Mouse (Mus musculus): ENCODE results near the gene Ncapg. TPM values are rescaled to one million over a fixed set of nuclear protein-coding genes. Genes with fewer than 3 reads are reported as not detected.
A peak's percentile ranks its signal among the peaks of the same experiment; 100 is the strongest.
"Not testable (repeated sequence)": the region's sequence is repeated elsewhere in the genome, so short reads cannot be mapped to it uniquely, and the experiment has no call there.

The Ncapg gene
- total RNA-seq, 1 experiment, result 63.5 TPM

- TF ChIP-seq HCFC1 (IDR thresholded peaks at IDR 0.05; ENCODE audit: borderline replicate concordance, insufficient read depth, low read length) (no peak), CHD2 (IDR thresholded peaks at IDR 0.05; ENCODE audit: low read depth, low read length) (no peak), ZC3H11A (IDR thresholded peaks at IDR 0.05; ENCODE audit: borderline replicate concordance, low read depth, low read length) (no peak), MAFK (IDR thresholded peaks at IDR 0.05; ENCODE audit: insufficient read depth, low read depth, low read length) (no peak), ZNF384 (IDR thresholded peaks at IDR 0.05; ENCODE audit: low read depth, low read length) (no peak)
- H3K27ac ChIP-seq (ENCODE audit: insufficient read depth, low read depth, low read length, poor library complexity, severe bottlenecking), result no peak overlapping the region
- no peak for DNase-seq (ENCODE audit: low read depth, low spot score)
- no peak overlapping the region for H3K4me3 ChIP-seq (ENCODE audit: insufficient read depth in 1 of 2, low read depth in 1 of 2, low read length in 2 of 2, poor library complexity in 1 of 2, severe bottlenecking in 1 of 2)
- in situ Hi-C loops (cut with MboI; ENCODE audit: low sequenced_read_pairs in 2 of 2, unreplicated experiment in 2 of 2), result no loop called here
- 0 out of 2 replicates have a peak overlapping the region, but pooled peaks have one; percentile 51 for H3K9ac ChIP-seq (ENCODE audit: insufficient read depth, low read depth, low read length, poor library complexity, severe bottlenecking)
- H3K9me3 ChIP-seq (ENCODE audit: control insufficient read depth, insufficient read depth, low read depth, low read length), result no peaks in the 10 kb centered on the region
- H3K36me3 ChIP-seq (ENCODE audit: control insufficient read depth, insufficient read depth, low read length, poor library complexity, severe bottlenecking), result no peaks in the 10 kb centered on the region
- H3K4me1 ChIP-seq (ENCODE audit: control insufficient read depth in 2 of 2, insufficient read depth in 2 of 2, low read length in 2 of 2, poor library complexity in 1 of 2), result no peaks in the 10 kb centered on the region
These were observed 31.3 kb upstream of the Ncapg start for GRCm38 (mm10) chr5:45638378-45638777.

GRCm38 (mm10) chr5:45638806-45639714 is 30.7 kb upstream of the Ncapg start, which contains the start of gene Fam184b:
Fam184b (minus strand) TSS chr5:45639614.
- in situ Hi-C loops (cut with MboI; ENCODE audit: low sequenced_read_pairs in 2 of 2, unreplicated experiment in 2 of 2), result no loop called here
- H3K27ac ChIP-seq (ENCODE audit: insufficient read depth, low read depth, low read length, poor library complexity, severe bottlenecking), result no peak within 1 kb of the TSS
- TF ChIP-seq MAFK (IDR thresholded peaks at IDR 0.05; ENCODE audit: insufficient read depth, low read depth, low read length), result no peak
- no peak for TF ChIP-seq ZC3H11A (IDR thresholded peaks at IDR 0.05; ENCODE audit: borderline replicate concordance, low read depth, low read length)
- TF ChIP-seq ZNF384 (IDR thresholded peaks at IDR 0.05; ENCODE audit: low read depth, low read length), result peak; percentile 79
- H3K9me3 ChIP-seq (ENCODE audit: control insufficient read depth, insufficient read depth, low read depth, low read length), result no peaks in the 10 kb centered on the region
- no peaks in the 10 kb centered on the region for H3K36me3 ChIP-seq (ENCODE audit: control insufficient read depth, insufficient read depth, low read length, poor library complexity, severe bottlenecking)
- H3K9ac ChIP-seq (ENCODE audit: insufficient read depth, low read depth, low read length, poor library complexity, severe bottlenecking), result peak within 1 kb of the TSS; percentile 51
- peak within 1 kb of the TSS; percentile 59 to 61 for H3K4me3 ChIP-seq (ENCODE audit: insufficient read depth in 1 of 2, low read depth in 1 of 2, low read length in 2 of 2, poor library complexity in 1 of 2, severe bottlenecking in 1 of 2)
- H3K4me1 ChIP-seq (ENCODE audit: control insufficient read depth in 2 of 2, insufficient read depth in 2 of 2, low read length in 2 of 2, poor library complexity in 1 of 2), result no peaks in the 10 kb centered on the region
- DNase-seq (ENCODE audit: low read depth, low spot score), result peak; percentile 25

- no peak for DNase-seq (ENCODE audit: low read depth, low spot score)
- peak overlapping the region; percentile 51; the same call in 1 of the 2 replicates for H3K9ac ChIP-seq (ENCODE audit: insufficient read depth, low read depth, low read length, poor library complexity, severe bottlenecking)
- no peak overlapping the region for H3K27ac ChIP-seq (ENCODE audit: insufficient read depth, low read depth, low read length, poor library complexity, severe bottlenecking)
- peak overlapping the region; percentile 59 to 61 for H3K4me3 ChIP-seq (ENCODE audit: insufficient read depth in 1 of 2, low read depth in 1 of 2, low read length in 2 of 2, poor library complexity in 1 of 2, severe bottlenecking in 1 of 2)
- no peak for TF ChIP-seq HCFC1 (IDR thresholded peaks at IDR 0.05; ENCODE audit: borderline replicate concordance, insufficient read depth, low read length)
- no peak for TF ChIP-seq ZNF384 (IDR thresholded peaks at IDR 0.05; ENCODE audit: low read depth, low read length)
- TF ChIP-seq ZC3H11A (IDR thresholded peaks at IDR 0.05; ENCODE audit: borderline replicate concordance, low read depth, low read length), result no peak
- no peak for TF ChIP-seq MAFK (IDR thresholded peaks at IDR 0.05; ENCODE audit: insufficient read depth, low read depth, low read length)
- TF ChIP-seq CHD2 (IDR thresholded peaks at IDR 0.05; ENCODE audit: low read depth, low read length), result no peak
- H3K9me3 ChIP-seq (ENCODE audit: control insufficient read depth, insufficient read depth, low read depth, low read length), result no peaks in the 10 kb centered on the region
- no peaks in the 10 kb centered on the region for H3K4me1 ChIP-seq (ENCODE audit: control insufficient read depth in 2 of 2, insufficient read depth in 2 of 2, low read length in 2 of 2, poor library complexity in 1 of 2)
- in situ Hi-C loops (cut with MboI; ENCODE audit: low sequenced_read_pairs in 2 of 2, unreplicated experiment in 2 of 2), result no loop called here
- no peaks in the 10 kb centered on the region for H3K36me3 ChIP-seq (ENCODE audit: control insufficient read depth, insufficient read depth, low read length, poor library complexity, severe bottlenecking)
These were observed 30.0 kb upstream of the Ncapg start for GRCm38 (mm10) chr5:45639715-45640092.

- no peak overlapping the region for H3K4me3 ChIP-seq (ENCODE audit: insufficient read depth in 1 of 2, low read depth in 1 of 2, low read length in 2 of 2, poor library complexity in 1 of 2, severe bottlenecking in 1 of 2)
- no peaks in the 10 kb centered on the region for H3K36me3 ChIP-seq (ENCODE audit: control insufficient read depth, insufficient read depth, low read length, poor library complexity, severe bottlenecking)
- in situ Hi-C loops (cut with MboI; ENCODE audit: low sequenced_read_pairs in 2 of 2, unreplicated experiment in 2 of 2), result no loop called here
- DNase-seq (ENCODE audit: low read depth, low spot score), result no peak
- TF ChIP-seq ZNF384 (IDR thresholded peaks at IDR 0.05; ENCODE audit: low read depth, low read length) (no peak), HCFC1 (IDR thresholded peaks at IDR 0.05; ENCODE audit: borderline replicate concordance, insufficient read depth, low read length) (no peak), ZC3H11A (IDR thresholded peaks at IDR 0.05; ENCODE audit: borderline replicate concordance, low read depth, low read length) (no peak), MAFK (IDR thresholded peaks at IDR 0.05; ENCODE audit: insufficient read depth, low read depth, low read length) (no peak), CHD2 (IDR thresholded peaks at IDR 0.05; ENCODE audit: low read depth, low read length) (no peak)
- H3K27ac ChIP-seq (ENCODE audit: insufficient read depth, low read depth, low read length, poor library complexity, severe bottlenecking), result no peak overlapping the region
- H3K4me1 ChIP-seq (ENCODE audit: control insufficient read depth in 2 of 2, insufficient read depth in 2 of 2, low read length in 2 of 2, poor library complexity in 1 of 2), result no peaks in the 10 kb centered on the region
- H3K9me3 ChIP-seq (ENCODE audit: control insufficient read depth, insufficient read depth, low read depth, low read length), result no peaks in the 10 kb centered on the region
- H3K9ac ChIP-seq (ENCODE audit: insufficient read depth, low read depth, low read length, poor library complexity, severe bottlenecking), result no peak overlapping the region
These were observed 18.6 kb upstream of the Ncapg start for GRCm38 (mm10) chr5:45651026-45651703.

GRCm38 (mm10) chr5:45658406-45658805 is 11.3 kb upstream of the Ncapg start:
- H3K27ac ChIP-seq (ENCODE audit: insufficient read depth, low read depth, low read length, poor library complexity, severe bottlenecking); H3K4me1 ChIP-seq (ENCODE audit: control insufficient read depth in 2 of 2, insufficient read depth in 2 of 2, low read length in 2 of 2, poor library complexity in 1 of 2); H3K9me3 ChIP-seq (ENCODE audit: control insufficient read depth, insufficient read depth, low read depth, low read length); H3K9ac ChIP-seq (ENCODE audit: insufficient read depth, low read depth, low read length, poor library complexity, severe bottlenecking); in situ Hi-C loops (cut with MboI; ENCODE audit: low sequenced_read_pairs in 2 of 2, unreplicated experiment in 2 of 2); H3K36me3 ChIP-seq (ENCODE audit: control insufficient read depth, insufficient read depth, low read length, poor library complexity, severe bottlenecking); H3K4me3 ChIP-seq (ENCODE audit: insufficient read depth in 1 of 2, low read depth in 1 of 2, low read length in 2 of 2, poor library complexity in 1 of 2, severe bottlenecking in 1 of 2); DNase-seq (ENCODE audit: low read depth, low spot score): not testable (repeated sequence)

Data from ES-E14 (cell line).